Mouse (Mus musculus) layer of hippocampus, postnatal 14 days (tissue): ENCODE measurements around the gene Slc7a8. TPM values are rescaled to one million over a fixed set of nuclear protein-coding genes. Genes with fewer than 3 reads are reported as not detected.

Experiments used
- DNase-seq, 2 experiments: peaks; one replicate each; pipeline ENCODE4 v3.0.0; 2021 to 2022; ENCODE audit warnings: low spot score in 2 of 2, mixed read lengths in 1 of 2
- total RNA-seq, 2 experiments: library from RNA; stranded (reverse); gene quantifications; 2 replicates each; pipeline ENCODE4 v1.2.3; 2021

Gene Slc7a8
- total RNA-seq, 2 experiments from 2014 or later: 66.1 to 66.2 TPM

GRCm38 (mm10) chr14:54703207-54703606 lies 78.5 kb downstream of the Slc7a8 start:
- DNase-seq: no peak

- DNase-seq: peak; percentile 58 to 72
Measured at GRCm38 (mm10) chr14:54701298-54701697, 80.4 kb downstream of the Slc7a8 start.

- DNase-seq: no peak
Measured at GRCm38 (mm10) chr14:54699586-54699985, 82.2 kb downstream of the Slc7a8 start.

GRCm38 (mm10) chr14:54698733-54699132 lies 83.0 kb downstream of the Slc7a8 start, which contains the start of gene Gm29776:
Gm29776 (minus strand) TSS chr14:54698833.
- no peak for DNase-seq

GRCm38 (mm10) chr14:54696752-54697151 lies 85.0 kb downstream of the Slc7a8 start:
- DNase-seq: no peak

- DNase-seq: no peak
Measured at GRCm38 (mm10) chr14:54695042-54695441, 86.7 kb downstream of the Slc7a8 start.

GRCm38 (mm10) chr14:54687251-54687650 lies 94.5 kb downstream of the Slc7a8 start:
- no peak for DNase-seq

GRCm38 (mm10) chr14:54686522-54687143 lies 95.1 kb downstream of the Slc7a8 start, which contains the start of gene Acin1:
Acin1 (minus strand) TSS chr14:54686931.
- peak; percentile 100 for DNase-seq

- DNase-seq: peak in 1 of 2 experiments; percentile 84
Measured at GRCm38 (mm10) chr14:54686063-54686521, 95.7 kb downstream of the Slc7a8 start, which contains the start of gene 1700123O20Rik. 1700123O20Rik (plus strand) TSS chr14:54686216.

GRCm38 (mm10) chr14:54685471-54685870 lies 96.3 kb downstream of the Slc7a8 start:
- no peak for DNase-seq

GRCm38 (mm10) chr14:54682396-54682795 lies 99.3 kb downstream of the Slc7a8 start:
- DNase-seq: no peak

- no peak for DNase-seq
Measured at GRCm38 (mm10) chr14:54678657-54679304, 103.0 kb downstream of the Slc7a8 start.

GRCm38 (mm10) chr14:54676290-54676689 lies 105.5 kb downstream of the Slc7a8 start:
- DNase-seq: peak in 1 of 2 experiments; percentile 46

GRCm38 (mm10) chr14:54674317-54674716 lies 107.4 kb downstream of the Slc7a8 start:
- DNase-seq: no peak

Other genes with a start within 250 kb of the Slc7a8 start
- 1 to 10 TPM; 4.1 to 4.2 TPM for gene Haus4, start 227.3 kb downstream of the Slc7a8 start, total RNA-seq
- 1 to 10 TPM; 2.6 to 3.2 TPM for gene Ajuba, start 204.4 kb downstream of the Slc7a8 start, total RNA-seq
- gene 4931414P19Rik, start 176.0 kb downstream of the Slc7a8 start, total RNA-seq: 1 to 10 TPM; 4.3 to 5.6 TPM
- gene Psmb5, start 163.9 kb downstream of the Slc7a8 start, total RNA-seq: 100 to 1,000 TPM; 211 to 215 TPM
- gene Psmb11, start 160.5 kb downstream of the Slc7a8 start, total RNA-seq: under 1 TPM; 0.35 to 0.38 TPM
- not detected for gene Gm17606, start 141.0 kb downstream of the Slc7a8 start, total RNA-seq
- gene Cdh24, start 140.6 kb downstream of the Slc7a8 start, total RNA-seq: 10 to 100 TPM; 20.5 to 21.0 TPM
- gene 1700123O20Rik, start 95.7 kb downstream of the Slc7a8 start, total RNA-seq: 10 to 100 TPM; 25.8 to 27.8 TPM
- gene Acin1, start 95.0 kb downstream of the Slc7a8 start, total RNA-seq: 100 to 1,000 TPM; 210 to 221 TPM
- under 1 TPM in 1 of 2 experiments, not detected in 1; 0.21 TPM for gene Gm29776, start 83.1 kb downstream of the Slc7a8 start, total RNA-seq
- gene Cebpe, start 69.8 kb downstream of the Slc7a8 start, total RNA-seq: not detected
- gene Rnf212b, start 32.2 kb upstream of the Slc7a8 start, total RNA-seq: not detected
- 10 to 100 TPM; 20.8 to 21.7 TPM for gene Homez, start 89.0 kb upstream of the Slc7a8 start, total RNA-seq
- 10 to 100 TPM; 24.3 to 27.5 TPM for gene Ppp1r3e, start 95.6 kb upstream of the Slc7a8 start, total RNA-seq
- 10 to 100 TPM; 95.3 to 96.8 TPM for gene Bcl2l2, start 101.4 kb upstream of the Slc7a8 start, total RNA-seq
- under 1 TPM; 0.30 to 0.88 TPM for gene Gm20521, start 101.5 kb upstream of the Slc7a8 start, total RNA-seq
- 100 to 1,000 TPM; 256 to 278 TPM for gene Pabpn1, start 110.6 kb upstream of the Slc7a8 start, total RNA-seq
- gene Slc22a17, start 131.2 kb upstream of the Slc7a8 start, total RNA-seq: 100 to 1,000 TPM; 676 to 680 TPM
- 10 to 100 TPM; 14.7 to 17.0 TPM for gene Efs, start 144.2 kb upstream of the Slc7a8 start, total RNA-seq
- gene Il25, start 150.7 kb upstream of the Slc7a8 start, total RNA-seq: not detected
- gene Cmtm5, start 154.3 kb upstream of the Slc7a8 start, total RNA-seq: 10 to 100 TPM; 57.9 to 58.0 TPM
- 1 to 10 TPM; 2.0 to 2.8 TPM for gene Myh6, start 185.0 kb upstream of the Slc7a8 start, total RNA-seq
- gene Gm17428, start 195.0 kb upstream of the Slc7a8 start, total RNA-seq: not detected
- gene Myh7, start 212.7 kb upstream of the Slc7a8 start, total RNA-seq: 1 to 10 TPM; 4.0 to 5.4 TPM
- gene Ngdn, start 233.5 kb upstream of the Slc7a8 start, total RNA-seq: 10 to 100 TPM; 28.6 to 33.5 TPM